Mouse (Mus musculus) midbrain, embryonic 16.5 days (tissue): Measurements from ENCODE around the gene Raf1. TPM values are rescaled to one million over a fixed set of nuclear protein-coding genes. Genes with fewer than 3 reads are reported as not detected.
"Not testable (repeated sequence)": the region's sequence is repeated elsewhere in the genome, so short reads cannot be mapped to it uniquely, and the experiment has no call there.

Experiments used
- ATAC-seq: fragments of 200-750 bp; cut with Nextera tagmentation; 2 replicates; pipeline ENCODE4 v1.8.0; 2017; ENCODE audit warnings: moderate TSS enrichment
- H3K27ac ChIP-seq: fragments of 300-500 bp; sonication (generic); 2 replicates; pipeline ENCODE4 v1.5.1; 2014; ENCODE audit warnings: mild to moderate bottlenecking, low read length, mixed read lengths
- H3K27me3 ChIP-seq: fragments of 300-500 bp; sonication (generic); 2 replicates; pipeline ENCODE4 v1.6.1; 2014; ENCODE audit warnings: low read depth, low read length, mixed read lengths; ENCODE audit not compliant: control insufficient read depth, insufficient read depth
- H3K36me3 ChIP-seq: fragments of 300-500 bp; sonication (generic); 2 replicates; pipeline ENCODE4 v1.6.1; 2014; ENCODE audit warnings: mild to moderate bottlenecking, low read length, moderate library complexity, mixed read lengths; ENCODE audit not compliant: control insufficient read depth, insufficient read depth
- H3K4me1 ChIP-seq: fragments of 300-500 bp; sonication (generic); 2 replicates; pipeline ENCODE4 v1.6.1; 2014; ENCODE audit warnings: mild to moderate bottlenecking, low read length, mixed read lengths; ENCODE audit not compliant: control insufficient read depth, insufficient read depth
- H3K4me2 ChIP-seq: fragments of 300-500 bp; sonication (generic); 2 replicates; pipeline ENCODE4 v1.6.1; 2014; ENCODE audit warnings: mild to moderate bottlenecking, low read length, mixed read lengths
- H3K4me3 ChIP-seq: fragments of 300-500 bp; sonication (generic); 2 replicates; pipeline ENCODE4 v1.5.1; 2014; ENCODE audit warnings: low read depth, mild to moderate bottlenecking, low read length, moderate library complexity, mixed read lengths
- H3K9ac ChIP-seq: fragments of 300-500 bp; sonication (generic); 2 replicates; pipeline ENCODE4 v1.6.1; 2014; ENCODE audit warnings: low read depth, low read length, mixed read lengths
- H3K9me3 ChIP-seq: fragments of 300-500 bp; sonication (generic); replicated peaks from 2 replicates; pipeline ENCODE4 v1.6.1; 2014; ENCODE audit warnings: mild to moderate bottlenecking, low read length, mixed read lengths; ENCODE audit not compliant: control insufficient read depth, poor library complexity, severe bottlenecking
- whole genome bisulfite sequencing: fragments of 180-500 bp; shearing (Covaris S2); extraction: QIAGEN DNeasy Blood & Tissue Kit; methylation state at CpG from one replicate; pipeline ENCODE4 v1.1.7; 2014; 5-methylcytosine and 5-hydroxymethylcytosine counted together
- polyA plus RNA-seq: library from polyadenylated mRNA; unstranded; fragments of >200 nt; fragmentation: Nextera tagmentation; extraction: Ambion mirVana; gene quantifications from 2 replicates; pipeline ENCODE4 v1.2.1, GENCODE M21; 2015

The Raf1 gene
- polyA plus RNA-seq, 1 experiment from 2014 or later: 127 TPM

DNA sequence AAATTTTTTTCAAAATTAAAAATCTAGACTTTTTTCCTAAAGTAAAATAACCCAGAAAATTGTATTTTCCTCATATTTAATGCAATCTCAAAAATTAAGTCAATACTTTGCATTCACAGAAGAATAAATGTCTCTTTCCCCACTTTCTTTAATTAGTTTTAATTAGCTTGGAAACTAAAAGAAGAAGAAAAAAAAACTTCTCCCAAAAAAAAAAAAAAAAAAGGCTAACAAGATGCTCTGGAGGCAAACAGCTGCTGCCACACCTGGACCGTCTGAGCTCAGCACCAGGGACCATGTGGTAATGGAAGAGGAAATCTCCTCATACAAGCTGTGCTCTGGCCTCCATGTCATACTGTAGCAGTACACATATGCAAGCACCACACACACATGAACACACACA is 33.1 kb downstream of the Raf1 start:
- Histone ChIP-seq H3K36me3 (no peaks in the 10 kb centered on the region), H3K9me3 (no peaks in the 10 kb centered on the region), H3K4me1 (peaks cover 3% of the 10 kb centered on the region; the same call in 1 of the 2 replicates), H3K9ac (no peak overlapping the region), H3K27me3 (no peaks in the 10 kb centered on the region), H3K4me2 (no peak overlapping the region), H3K4me3 (no peak overlapping the region), H3K27ac (no peak overlapping the region)
- ATAC-seq: no peak
- 63% methylated on average over 1 of the region's 1 CpGs for WGBS

DNA sequence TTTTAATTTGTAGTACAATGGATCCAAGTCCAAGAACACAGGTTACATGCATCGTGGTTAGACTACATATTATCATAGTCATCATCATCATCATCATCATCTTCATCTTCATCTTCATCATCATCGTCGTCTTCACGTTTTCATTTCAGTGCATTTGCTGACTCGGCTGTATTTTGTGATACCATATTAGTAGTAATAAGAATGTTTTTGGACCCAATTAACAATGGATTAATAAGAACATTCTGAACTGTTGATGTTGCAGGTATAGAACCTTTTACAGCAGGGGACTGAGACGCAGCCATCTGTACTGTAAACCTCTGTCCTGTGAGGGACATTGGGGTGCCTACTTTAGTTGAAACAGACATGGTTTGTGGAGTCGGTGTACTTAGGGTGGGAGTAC is 38.2 kb downstream of the Raf1 start:
- ATAC-seq, H3K9me3 ChIP-seq, H3K4me2 ChIP-seq, H3K27ac ChIP-seq, H3K4me3 ChIP-seq, H3K4me1 ChIP-seq, H3K9ac ChIP-seq, H3K27me3 ChIP-seq: not testable (repeated sequence)
- peaks cover 19% of the 10 kb centered on the region for H3K36me3 ChIP-seq
- 94% methylated on average over 7 of the region's 7 CpGs for WGBS

DNA sequence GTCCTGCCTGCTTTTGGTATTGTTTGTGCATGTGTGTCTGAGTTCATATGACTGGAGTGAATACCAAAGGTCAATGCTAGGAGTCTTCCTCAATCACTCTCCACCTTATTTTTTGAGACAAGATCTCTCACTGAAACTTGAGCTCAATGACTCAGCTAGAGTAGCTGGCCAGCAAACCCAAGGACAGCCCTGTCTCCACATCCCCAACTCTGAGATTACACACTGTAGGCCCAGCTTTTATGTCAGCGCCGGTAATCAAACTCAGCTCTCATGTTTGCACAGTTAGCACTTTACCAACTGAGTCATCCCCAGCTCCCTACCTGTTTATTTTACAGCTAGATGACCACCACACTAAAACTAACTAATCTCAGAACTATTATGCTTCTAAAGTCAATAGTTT is 42.4 kb downstream of the Raf1 start:
- no peak for ATAC-seq
- no peak overlapping the region for H3K4me2 ChIP-seq
- H3K9ac ChIP-seq: no peak overlapping the region
- H3K4me3 ChIP-seq: no peak overlapping the region
- 98% methylated on average over 2 of the region's 2 CpGs for WGBS
- H3K27ac ChIP-seq: no peak overlapping the region
- no peaks in the 10 kb centered on the region for H3K4me1 ChIP-seq
- H3K36me3 ChIP-seq: peaks cover 34% of the 10 kb centered on the region
- no peaks in the 10 kb centered on the region for H3K9me3 ChIP-seq
- H3K27me3 ChIP-seq: no peaks in the 10 kb centered on the region

DNA sequence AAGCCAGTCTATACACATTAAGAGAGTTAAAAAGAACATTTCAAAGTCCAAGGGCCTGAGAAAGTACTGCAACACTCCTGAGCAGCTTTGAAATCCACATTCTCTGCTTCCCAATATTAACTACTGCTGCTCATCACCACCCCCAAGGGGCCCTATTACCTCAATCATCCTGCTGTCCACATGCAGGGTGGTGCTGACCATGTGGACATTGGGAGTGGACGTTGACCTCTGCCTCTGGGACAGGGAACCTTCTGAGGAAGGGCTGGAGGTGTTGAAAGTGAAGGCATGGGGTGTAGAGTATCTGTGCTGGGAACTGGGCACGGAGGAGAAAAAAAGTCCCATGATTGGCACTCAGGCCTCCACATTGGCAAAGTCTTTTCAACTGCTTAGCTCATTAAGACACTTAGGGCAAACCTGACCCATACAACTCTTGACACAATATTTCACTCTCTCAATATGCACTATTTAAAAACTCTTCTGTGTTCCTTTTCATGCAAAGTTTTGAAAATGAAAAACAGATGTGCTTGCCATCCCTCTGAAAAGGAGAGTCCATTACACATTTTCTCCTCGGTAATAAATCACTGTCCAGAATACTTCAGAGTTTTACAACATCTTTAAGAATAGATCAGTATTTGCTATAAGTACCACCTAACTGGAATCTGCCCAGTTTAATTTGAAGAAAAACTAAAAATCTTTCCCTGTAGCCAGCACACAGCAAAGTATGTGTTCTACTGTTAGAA is 45.2 kb downstream of the Raf1 start:
- Histone ChIP-seq H3K27ac (no peak overlapping the region), H3K4me3 (no peak overlapping the region), H3K4me2 (no peak overlapping the region), H3K9me3 (no peaks in the 10 kb centered on the region), H3K36me3 (peaks cover 39% of the 10 kb centered on the region), H3K4me1 (no peaks in the 10 kb centered on the region), H3K27me3 (no peaks in the 10 kb centered on the region), H3K9ac (no peak overlapping the region)
- no peak for ATAC-seq
- WGBS: 92% methylated on average over 3 of the region's 3 CpGs

DNA sequence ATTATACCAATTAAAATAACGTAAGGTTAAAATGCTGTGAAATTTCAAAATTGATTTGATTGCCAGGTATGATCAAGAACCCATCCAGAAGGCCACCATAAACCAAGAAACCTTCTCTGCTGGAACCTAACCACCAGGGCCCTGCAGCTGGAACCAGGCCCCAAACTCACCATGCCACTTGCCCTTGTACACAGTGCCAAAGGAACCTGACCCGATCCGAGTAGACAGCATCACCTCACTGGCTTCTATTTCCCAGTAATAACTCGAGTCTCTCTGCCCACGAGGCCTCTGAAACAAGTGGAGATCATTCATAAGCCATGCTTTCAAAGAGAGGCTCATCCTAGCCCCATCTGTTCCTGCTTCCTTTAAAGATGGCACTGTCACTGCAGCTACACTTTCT is 50.3 kb downstream of the Raf1 start:
- WGBS: 92% methylated on average over 5 of the region's 5 CpGs
- Histone ChIP-seq H3K27ac (no peak overlapping the region), H3K4me2 (no peak overlapping the region), H3K9ac (no peak overlapping the region), H3K27me3 (no peaks in the 10 kb centered on the region), H3K4me3 (no peak overlapping the region), H3K9me3 (no peaks in the 10 kb centered on the region), H3K36me3 (peaks cover 34% of the 10 kb centered on the region), H3K4me1 (no peaks in the 10 kb centered on the region)
- no peak for ATAC-seq

DNA sequence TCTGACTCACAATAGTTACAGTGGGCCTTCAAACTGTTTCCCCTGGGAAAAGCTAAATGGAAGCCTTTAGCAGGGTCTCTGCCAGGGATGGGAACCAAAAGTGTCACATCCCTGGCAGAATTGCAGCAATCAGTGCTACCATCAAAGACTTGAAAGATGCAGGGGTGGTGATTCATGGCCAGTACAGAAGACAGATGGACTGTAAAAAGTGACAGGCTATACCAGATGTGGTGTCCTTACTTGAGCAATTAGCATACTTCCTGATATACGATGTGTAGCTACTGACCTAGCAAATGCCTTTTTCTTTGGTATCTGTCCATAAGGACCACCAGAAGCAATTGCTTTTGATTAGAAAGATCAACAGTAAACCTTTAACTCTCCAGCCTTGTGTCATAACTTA is 55.5 kb downstream of the Raf1 start:
- Histone ChIP-seq H3K4me1 (no peaks in the 10 kb centered on the region), H3K4me2 (no peak overlapping the region), H3K27me3 (no peaks in the 10 kb centered on the region), H3K36me3 (peaks cover 56% of the 10 kb centered on the region), H3K9me3 (no peaks in the 10 kb centered on the region), H3K27ac (no peak overlapping the region), H3K4me3 (no peak overlapping the region), H3K9ac (no peak overlapping the region)
- ATAC-seq: no peak
- WGBS: 96% methylated on average over 1 of the region's 1 CpGs

DNA sequence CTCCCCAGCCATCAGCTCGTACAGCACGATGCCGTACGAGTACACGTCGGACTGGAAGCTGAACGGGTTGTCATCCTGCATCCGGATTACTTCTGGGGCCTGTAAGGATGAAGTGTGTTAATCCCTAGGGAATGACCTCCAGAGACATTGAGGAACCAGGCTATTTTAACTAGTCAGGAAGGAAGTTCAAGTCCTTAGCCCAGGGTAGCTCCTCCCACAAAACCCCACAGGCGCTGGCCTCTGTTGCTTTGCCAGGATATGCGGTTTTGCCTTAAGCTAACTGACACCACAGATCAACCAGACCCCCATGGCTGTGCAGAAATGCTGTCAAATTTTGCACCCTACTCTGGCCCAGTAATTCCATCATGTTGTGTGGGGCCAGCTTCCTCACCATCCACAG is 56.6 kb downstream of the Raf1 start:
- H3K9me3 ChIP-seq: no peaks in the 10 kb centered on the region
- H3K4me3 ChIP-seq: no peak overlapping the region
- H3K9ac ChIP-seq: no peak overlapping the region
- WGBS: 92% methylated on average over 10 of the region's 10 CpGs
- no peak for ATAC-seq
- H3K27ac ChIP-seq: no peak overlapping the region
- H3K36me3 ChIP-seq: peaks cover 53% of the 10 kb centered on the region
- H3K4me1 ChIP-seq: no peaks in the 10 kb centered on the region
- H3K27me3 ChIP-seq: no peaks in the 10 kb centered on the region
- no peak overlapping the region for H3K4me2 ChIP-seq

DNA sequence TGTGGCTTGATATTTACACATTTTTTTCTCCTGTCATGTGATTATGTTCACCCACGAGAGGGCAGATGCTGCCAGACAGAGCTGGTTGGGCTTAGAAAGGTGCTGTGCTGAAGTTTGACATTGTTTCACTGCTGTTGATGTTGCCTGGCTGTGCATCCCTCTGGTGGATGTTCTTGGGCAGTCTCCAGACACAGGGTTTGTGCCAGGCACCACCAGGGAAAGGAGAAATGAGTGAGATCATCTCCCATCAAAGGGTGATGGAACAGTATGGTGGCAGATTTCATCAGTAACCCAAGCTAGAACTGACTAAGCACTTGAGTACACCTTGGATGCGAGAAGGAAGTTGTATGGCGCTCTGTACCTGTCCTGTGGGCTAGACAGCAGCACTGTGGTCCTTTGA is 60.5 kb downstream of the Raf1 start:
- no peaks in the 10 kb centered on the region for H3K27me3 ChIP-seq
- 83% methylated on average over 3 of the region's 3 CpGs for WGBS
- no peak overlapping the region for H3K27ac ChIP-seq
- no peaks in the 10 kb centered on the region for H3K4me1 ChIP-seq
- no peak overlapping the region for H3K4me3 ChIP-seq
- H3K9ac ChIP-seq: no peak overlapping the region
- H3K9me3 ChIP-seq: no peaks in the 10 kb centered on the region
- H3K4me2 ChIP-seq: no peak overlapping the region
- no peak for ATAC-seq
- H3K36me3 ChIP-seq: peaks cover 46% of the 10 kb centered on the region

DNA sequence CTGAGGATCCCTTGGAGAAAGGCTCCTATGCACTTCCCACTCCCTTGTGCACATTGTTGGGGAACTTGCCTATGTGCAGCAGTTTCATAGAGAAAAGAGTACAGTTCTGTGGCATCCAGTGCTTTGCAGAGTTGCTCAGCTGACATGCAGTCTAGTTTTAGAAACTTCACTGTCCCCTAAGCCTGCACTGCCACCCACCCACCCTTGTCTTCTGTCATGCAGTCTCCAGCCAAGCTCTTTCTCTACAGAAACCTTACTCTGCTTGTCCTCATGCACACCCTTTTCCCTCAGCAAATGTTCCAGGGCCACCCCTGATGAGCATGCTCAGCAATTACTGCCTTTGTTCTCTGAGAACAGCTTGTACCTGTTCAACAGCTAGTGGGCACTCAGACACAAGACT is 62.6 kb downstream of the Raf1 start:
- H3K4me1 ChIP-seq: no peaks in the 10 kb centered on the region
- H3K27me3 ChIP-seq: no peaks in the 10 kb centered on the region
- H3K9ac ChIP-seq: no peak overlapping the region
- H3K4me3 ChIP-seq: no peak overlapping the region
- ATAC-seq: no peak
- no peak overlapping the region for H3K27ac ChIP-seq
- H3K4me2 ChIP-seq: no peak overlapping the region
- H3K36me3 ChIP-seq: peaks cover 25% of the 10 kb centered on the region
- no peaks in the 10 kb centered on the region for H3K9me3 ChIP-seq
